Comparison of ENCODE assay signal across 17 mouse cellular contexts in the genomic region with DNA sequence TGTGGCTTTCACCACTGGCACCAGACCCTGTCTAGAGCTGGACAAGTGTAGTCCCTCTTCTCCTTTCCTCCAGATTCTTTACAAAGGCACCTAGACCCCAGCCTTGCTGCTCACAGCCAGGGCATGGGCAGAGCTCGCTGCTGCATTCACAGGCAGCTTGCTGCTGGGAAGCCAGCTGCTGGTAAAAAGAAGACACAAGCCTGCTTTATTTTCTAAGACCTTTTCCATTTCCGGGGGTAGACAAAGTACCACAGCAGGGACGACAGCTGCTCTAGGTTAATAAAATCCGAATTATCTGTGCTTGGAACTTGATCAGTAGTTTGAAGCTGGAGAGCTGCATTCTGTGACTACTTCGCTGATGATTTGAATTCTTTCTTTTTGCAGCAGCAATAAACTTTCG. TPM values are rescaled to one million over a fixed set of nuclear protein-coding genes. Genes with fewer than 3 reads are reported as not detected.
A peak's percentile ranks its signal among the peaks of the same experiment; 100 is the strongest.
DNase-seq lines count a peak whose midpoint lies in the region; ATAC-seq and TF ChIP-seq lines count a peak whose summit lies in the region.
"Had no signal": no experiment of that assay in that cellular context is flagged by ENCODE, and none has a peak within 500 bp of the region (broad histone marks: within the 10 kb centered on the region; RNA-seq: fewer than 3 reads in every experiment).

No protein-coding gene starts in this region.

- H3K27me3 ChIP-seq in forebrain, embryonic 14.5 days (replicated peaks; ENCODE audit: control insufficient read depth, insufficient read depth, low read length) = no peaks in the 10 kb centered on the region
- no peaks in the 10 kb centered on the region for H3K27me3 ChIP-seq in forebrain, embryonic 16.5 days (replicated peaks; ENCODE audit: control insufficient read depth, insufficient read depth, low read length)
- no peaks in the 10 kb centered on the region for H3K27me3 ChIP-seq in intestine, embryonic 14.5 days (replicated peaks; ENCODE audit: control insufficient read depth, insufficient read depth, low read length)
- H3K27me3 ChIP-seq in intestine, postnatal 0 days (replicated peaks; ENCODE audit: control insufficient read depth, insufficient read depth, low read length) = no peaks in the 10 kb centered on the region
- no peaks in the 10 kb centered on the region for H3K27me3 ChIP-seq in midbrain, postnatal 0 days (ENCODE audit: insufficient read depth, low read length)
- H3K27me3 ChIP-seq: liver, embryonic 13.5 days; megakaryocyte, embryonic 14.5 days had no signal

- H3K4me3 ChIP-seq in forebrain, embryonic 14.5 days (ENCODE audit: low read depth, low read length) = no peak overlapping the region
- no peak overlapping the region for H3K4me3 ChIP-seq in forebrain, embryonic 16.5 days (replicated peaks; ENCODE audit: low read length)
- no peak overlapping the region for H3K4me3 ChIP-seq in intestine, embryonic 14.5 days (ENCODE audit: low read depth, low read length)
- no peak overlapping the region for H3K4me3 ChIP-seq in intestine, postnatal 0 days (ENCODE audit: low read depth, low read length)
- no peak overlapping the region for H3K4me3 ChIP-seq in midbrain, postnatal 0 days (ENCODE audit: low read depth, low read length)
- H3K4me3 ChIP-seq: erythroblast, embryonic 14.5 days; liver, embryonic 13.5 days; megakaryocyte, embryonic 14.5 days had no signal

- DNase-seq in forebrain, embryonic 14.5 days (ENCODE audit: low spot score) = peak; percentile 20
- no peak for DNase-seq in intestine, embryonic 14.5 days (ENCODE audit: low spot score)
- DNase-seq in brain, embryonic 14.5 days (ENCODE audit: low read depth) = peak; percentile 53
- peak; percentile 14 for DNase-seq in midbrain, postnatal 0 days (ENCODE audit: low spot score)
- no peak for DNase-seq in retina, embryonic 14.5 days (ENCODE audit: low spot score)
- DNase-seq in adrenal gland, postnatal 14 days = no peak
- DNase-seq: adrenal gland, adult 2 months; cerebellum, adult 2 months; kidney, adult 9 months; layer of hippocampus, postnatal 36 days; liver, embryonic 13.5 days; spleen, adult 18-20 months; thymus, postnatal 25 days had no signal

- TF ChIP-seq CTCF in intestine, postnatal 0 days (IDR thresholded peaks at IDR 0.05; ENCODE audit: low read depth) = no peak
- TF ChIP-seq CTCF in brain, embryonic 14.5 days (IDR thresholded peaks at IDR 0.05; ENCODE audit: borderline replicate concordance, extremely low read depth, insufficient read depth, insufficient read length) = no peak
- no peak for TF ChIP-seq CTCF in midbrain, postnatal 0 days (IDR thresholded peaks at IDR 0.05)

- H3K4me2 ChIP-seq in forebrain, embryonic 14.5 days (ENCODE audit: low read length) = no peak overlapping the region
- H3K4me2 ChIP-seq in forebrain, embryonic 16.5 days (ENCODE audit: low read length) = no peak overlapping the region
- no peak overlapping the region for H3K4me2 ChIP-seq in intestine, embryonic 14.5 days (ENCODE audit: low read length)
- no peak overlapping the region for H3K4me2 ChIP-seq in intestine, postnatal 0 days (replicated peaks; ENCODE audit: low read depth)
- no peak overlapping the region for H3K4me2 ChIP-seq in midbrain, postnatal 0 days (ENCODE audit: low read depth, low read length, poor library complexity, severe bottlenecking)
- H3K4me2 ChIP-seq: liver, embryonic 13.5 days had no signal

- H3K36me3 ChIP-seq in forebrain, embryonic 14.5 days (ENCODE audit: control insufficient read depth, insufficient read depth, low read length) = no peaks in the 10 kb centered on the region
- H3K36me3 ChIP-seq in forebrain, embryonic 16.5 days (ENCODE audit: control insufficient read depth, insufficient read depth) = no peaks in the 10 kb centered on the region
- H3K36me3 ChIP-seq in intestine, embryonic 14.5 days (ENCODE audit: control insufficient read depth, insufficient read depth, low read length) = no peaks in the 10 kb centered on the region
- H3K36me3 ChIP-seq in intestine, postnatal 0 days (ENCODE audit: control insufficient read depth, insufficient read depth) = no peaks in the 10 kb centered on the region
- no peaks in the 10 kb centered on the region for H3K36me3 ChIP-seq in midbrain, postnatal 0 days (ENCODE audit: insufficient read depth, low read length)
- H3K36me3 ChIP-seq: liver, embryonic 13.5 days had no signal

- no peak for ATAC-seq in forebrain, embryonic 14.5 days
- no peak for ATAC-seq in forebrain, embryonic 16.5 days
- ATAC-seq in intestine, embryonic 14.5 days (replicated peaks; ENCODE audit: low FRiP score, low TSS enrichment, low read depth) = no peak
- ATAC-seq in intestine, postnatal 0 days = no peak
- no peak for ATAC-seq in midbrain, postnatal 0 days (ENCODE audit: low FRiP score)

- no peak for TF ChIP-seq POLR2A in brain, embryonic 14.5 days (IDR thresholded peaks at IDR 0.05; ENCODE audit: borderline replicate concordance, extremely low read depth, insufficient read depth, insufficient read length, poor library complexity, severe bottlenecking)

- H3K9me3 ChIP-seq in forebrain, embryonic 14.5 days (replicated peaks; ENCODE audit: control insufficient read depth, low read length) = no peaks in the 10 kb centered on the region
- no peaks in the 10 kb centered on the region for H3K9me3 ChIP-seq in forebrain, embryonic 16.5 days (ENCODE audit: control insufficient read depth, low read length)
- no peaks in the 10 kb centered on the region for H3K9me3 ChIP-seq in intestine, embryonic 14.5 days (ENCODE audit: control insufficient read depth, low read length)
- no peaks in the 10 kb centered on the region for H3K9me3 ChIP-seq in intestine, postnatal 0 days (ENCODE audit: control insufficient read depth)
- no peaks in the 10 kb centered on the region for H3K9me3 ChIP-seq in midbrain, postnatal 0 days (ENCODE audit: low read length)
- H3K9me3 ChIP-seq: liver, embryonic 13.5 days had no signal

- WGBS in forebrain, embryonic 14.5 days = 45% methylated on average over 6 of the region's 6 CpGs
- WGBS in forebrain, embryonic 16.5 days = 43% methylated on average over 6 of the region's 6 CpGs
- 41% methylated on average over 6 of the region's 6 CpGs for WGBS in intestine, embryonic 14.5 days
- 39% methylated on average over 6 of the region's 6 CpGs for WGBS in intestine, postnatal 0 days
- 35% methylated on average over 6 of the region's 6 CpGs for WGBS in midbrain, postnatal 0 days

- H3K27ac ChIP-seq in forebrain, embryonic 14.5 days (ENCODE audit: low read depth, low read length) = no peak overlapping the region; the same call in 1 of the 2 replicates
- no peak overlapping the region for H3K27ac ChIP-seq in forebrain, embryonic 16.5 days (ENCODE audit: low read length)
- H3K27ac ChIP-seq in intestine, embryonic 14.5 days (ENCODE audit: low read depth) = peak overlapping the region; percentile 1; the same call in 1 of the 2 replicates
- no peak overlapping the region for H3K27ac ChIP-seq in intestine, postnatal 0 days (ENCODE audit: low read depth, low read length)
- H3K27ac ChIP-seq in midbrain, postnatal 0 days (ENCODE audit: low read depth, low read length) = no peak overlapping the region
- H3K27ac ChIP-seq: liver, embryonic 13.5 days had no signal

- H3K4me1 ChIP-seq in forebrain, embryonic 14.5 days (ENCODE audit: control insufficient read depth, insufficient read depth, low read length) = peaks cover 2% of the 10 kb centered on the region; the same call in 1 of the 2 replicates
- H3K4me1 ChIP-seq in forebrain, embryonic 16.5 days (replicated peaks; ENCODE audit: control insufficient read depth, insufficient read depth, low read length) = no peaks in the 10 kb centered on the region
- peaks cover 50% of the 10 kb centered on the region for H3K4me1 ChIP-seq in intestine, embryonic 14.5 days (replicated peaks; ENCODE audit: control insufficient read depth, insufficient read depth, low read length)
- no peaks in the 10 kb centered on the region; the same call in 1 of the 2 replicates for H3K4me1 ChIP-seq in intestine, postnatal 0 days (replicated peaks; ENCODE audit: control insufficient read depth, insufficient read depth, low read length)
- H3K4me1 ChIP-seq in midbrain, postnatal 0 days (ENCODE audit: insufficient read depth, low read length) = no peaks in the 10 kb centered on the region
- H3K4me1 ChIP-seq: liver, embryonic 13.5 days; megakaryocyte, embryonic 14.5 days had no signal

- H3K9ac ChIP-seq in forebrain, embryonic 14.5 days (ENCODE audit: low read length) = no peak overlapping the region
- no peak overlapping the region for H3K9ac ChIP-seq in forebrain, embryonic 16.5 days (replicated peaks; ENCODE audit: low read depth, low read length)
- H3K9ac ChIP-seq in intestine, embryonic 14.5 days (ENCODE audit: low read length) = no peak overlapping the region
- H3K9ac ChIP-seq in intestine, postnatal 0 days (ENCODE audit: low read depth, low read length) = no peak overlapping the region
- no peak overlapping the region for H3K9ac ChIP-seq in midbrain, postnatal 0 days (replicated peaks; ENCODE audit: low read length, poor library complexity, severe bottlenecking)
- H3K9ac ChIP-seq: liver, embryonic 13.5 days had no signal

RNA-seq across cellular contexts. Expression of a gene that starts 59.2 kb away (rescaled TPM):
- polyA plus RNA-seq in forebrain, embryonic 14.5 days (2014; fragmentation: Nextera tagmentation; extraction: Ambion mirVana) = 16.5 and 17.0 TPM in 2 replicates
- 24.0 and 28.7 TPM in 2 replicates for polyA plus RNA-seq in forebrain, embryonic 16.5 days (2015; fragmentation: Nextera tagmentation; extraction: Ambion mirVana)
- polyA plus RNA-seq in intestine, embryonic 14.5 days (2014; fragmentation: Nextera tagmentation; extraction: Ambion mirVana) = 16.5 and 19.0 TPM in 2 replicates
- polyA plus RNA-seq in intestine, postnatal 0 days (2015; fragmentation: Nextera tagmentation; extraction: Ambion mirVana) = 5.3 and 5.5 TPM in 2 replicates
- 27.6 and 40.4 TPM in 2 replicates for polyA plus RNA-seq in brain, embryonic 14.5 days (2012; rRNA removed)
- 26.0 and 27.2 TPM in 2 replicates for total RNA-seq in midbrain, postnatal 0 days (2014; rRNA removed)
- polyA plus RNA-seq in midbrain, postnatal 0 days (2015; fragmentation: Nextera tagmentation; extraction: Ambion mirVana) = 10.7 and 10.8 TPM in 2 replicates
- 14.5 and 14.9 TPM in 2 replicates for total RNA-seq in adrenal gland, postnatal 14 days (2021)
- polyA plus RNA-seq: erythroblast, embryonic 14.5 days had no signal

Comparison
In these comparisons a context has a peak if more than half of its experiments do, and no peak if none do; other contexts are left out.
1. DNase-seq: peak in forebrain, embryonic 14.5 days (single experiment), brain, embryonic 14.5 days (single experiment) and midbrain, postnatal 0 days (single experiment); none in intestine, embryonic 14.5 days (single experiment), retina, embryonic 14.5 days (single experiment) and adrenal gland, postnatal 14 days (single experiment).